Mouse (Mus musculus) activated CD4-positive, CD25-positive, alpha-beta regulatory T cell, adult 4 months (primary cell): ENCODE results near the gene Dgcr2. TPM values are rescaled to one million over a fixed set of nuclear protein-coding genes. Genes with fewer than 3 reads are reported as not detected.
A peak's percentile ranks its signal among the peaks of the same experiment; 100 is the strongest.

ENCODE experiments used
- ATAC-seq: one replicate; pipeline ENCODE4 v1.8.0; 2017
- polyA plus RNA-seq, 2 experiments: library from polyadenylated mRNA; unstranded; fragments of 100-300 nt; shearing (Covaris generic); gene quantifications; one replicate each; pipeline ENCODE4 v1.2.1; 2017

The Dgcr2 gene
- polyA plus RNA-seq, 2 experiments from 2014 or later: 17.6 to 20.8 TPM

- peak; percentile 100 for ATAC-seq
Measured at GRCm38 (mm10) chr16:17911052-17911595, 12.8 kb upstream of the Dgcr2 start, which contains the start of gene Ess2. Gene Ess2 (minus strand): TSS chr16:17911348.

DNA sequence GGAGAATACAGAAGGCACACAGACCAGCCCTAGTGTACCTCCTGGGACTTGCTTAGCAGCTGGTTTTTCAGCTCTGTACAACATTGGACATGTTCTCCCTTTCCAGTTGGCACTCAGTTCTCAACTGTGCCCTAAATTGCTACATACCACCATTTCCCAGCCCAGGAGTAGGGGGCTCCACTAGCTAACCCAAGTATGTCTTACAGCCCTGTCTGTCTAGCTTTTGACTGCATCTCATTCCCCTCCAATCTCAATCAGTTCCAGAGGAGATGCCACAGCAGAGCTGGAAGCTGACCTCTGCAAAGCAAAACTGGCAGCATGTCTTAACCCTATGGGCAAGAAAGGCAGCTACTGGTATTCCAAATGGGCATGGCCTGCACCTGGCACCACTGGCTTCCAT lies 2.3 kb downstream of the Dgcr2 start:
- ATAC-seq: no peak

DNA sequence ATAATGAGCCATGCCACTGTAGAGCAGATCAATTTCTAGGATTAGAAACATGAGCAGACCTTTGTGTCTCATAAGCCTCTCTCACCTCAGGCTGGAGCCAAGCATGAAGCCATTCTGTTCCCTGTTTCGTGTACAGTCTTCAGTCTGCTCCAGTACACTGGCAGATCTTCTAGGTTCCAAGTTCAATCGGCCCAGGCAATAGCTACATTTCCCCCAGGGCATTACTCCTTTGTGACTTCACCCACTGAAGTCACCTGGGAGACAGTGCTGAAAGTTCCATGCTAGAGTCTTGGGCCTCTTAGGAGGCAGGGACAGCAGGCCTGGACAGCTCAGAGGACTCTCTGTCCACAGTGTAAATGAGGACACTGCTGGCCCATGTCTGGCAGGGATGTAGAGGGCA lies 4.4 kb downstream of the Dgcr2 start, which contains the start of gene Tssk1:
Tssk1 (plus strand) TSS at position 301 of the 400 bp plus-strand sequence.
- no peak for ATAC-seq

DNA sequence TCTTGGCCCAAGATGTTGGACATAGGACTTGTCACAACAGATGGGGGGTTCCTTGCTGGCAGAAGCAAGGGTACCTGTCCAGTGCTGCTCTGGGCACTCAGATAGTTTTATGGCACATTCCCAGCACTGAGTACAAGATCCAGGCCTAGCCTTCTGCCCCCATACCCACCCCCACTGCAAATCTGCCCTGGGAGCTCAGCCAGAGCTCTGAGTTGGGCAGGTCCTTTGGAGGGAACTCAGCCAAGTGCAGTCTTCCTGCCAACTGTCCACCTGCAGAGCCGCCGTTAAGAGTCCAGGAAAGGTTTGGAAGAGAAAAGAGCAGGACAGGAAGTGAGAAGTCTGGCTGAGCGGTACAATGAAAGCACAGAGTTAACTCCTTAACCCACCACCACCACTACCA lies 5.8 kb downstream of the Dgcr2 start:
- ATAC-seq: no peak

- peak; percentile 93 for ATAC-seq
Measured at GRCm38 (mm10) chr16:17891567-17891959, 6.8 kb downstream of the Dgcr2 start, which contains the start of gene Gm20518. Gene Gm20518 (minus strand): TSS chr16:17891671.

- peak; percentile 44 for ATAC-seq
Measured at GRCm38 (mm10) chr16:17890917-17891566, 7.3 kb downstream of the Dgcr2 start.

DNA sequence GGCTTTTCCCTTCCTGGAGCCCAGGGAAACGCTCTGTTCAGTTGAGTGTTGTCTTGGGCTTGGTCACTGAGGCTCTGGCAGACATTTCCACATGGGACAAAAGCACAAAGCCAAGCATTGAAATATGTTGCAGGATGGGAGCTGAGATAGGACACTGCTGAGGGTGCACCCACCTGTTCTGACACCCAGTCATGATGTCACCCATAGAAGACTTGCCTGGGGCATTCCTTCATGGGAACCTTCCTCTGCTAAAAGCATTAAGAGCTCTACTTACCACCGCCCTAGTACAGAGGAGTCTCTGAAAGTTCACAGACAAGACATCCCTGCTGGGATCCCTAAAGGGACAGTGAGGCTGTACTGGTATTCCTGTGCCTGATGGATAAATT lies 8.0 kb downstream of the Dgcr2 start:
- ATAC-seq: no peak

- ATAC-seq: no peak
Measured at GRCm38 (mm10) chr16:17889689-17890341, 8.5 kb downstream of the Dgcr2 start.

GRCm38 (mm10) chr16:17884116-17884515 lies 14.2 kb downstream of the Dgcr2 start:
- ATAC-seq: no peak

DNA sequence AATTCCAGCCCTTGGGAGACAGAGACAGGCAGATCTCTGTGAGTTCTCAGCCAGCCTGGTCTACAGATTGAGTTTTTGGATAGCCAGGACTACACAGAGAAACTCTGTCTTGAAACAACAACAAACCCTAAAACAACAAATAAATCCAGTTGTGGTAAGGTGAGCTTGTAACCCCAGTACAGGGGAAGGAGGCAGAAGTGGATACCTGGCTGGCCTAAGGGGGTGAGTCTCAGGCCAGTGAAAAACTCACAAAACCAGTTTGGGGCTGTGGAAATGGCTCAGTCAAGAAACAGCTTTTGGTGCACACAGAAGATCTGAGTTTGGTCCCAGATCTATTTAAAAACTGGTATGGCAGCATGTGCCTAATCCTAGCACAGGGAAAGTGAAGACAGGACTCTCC lies 16.2 kb downstream of the Dgcr2 start:
- no peak for ATAC-seq

DNA sequence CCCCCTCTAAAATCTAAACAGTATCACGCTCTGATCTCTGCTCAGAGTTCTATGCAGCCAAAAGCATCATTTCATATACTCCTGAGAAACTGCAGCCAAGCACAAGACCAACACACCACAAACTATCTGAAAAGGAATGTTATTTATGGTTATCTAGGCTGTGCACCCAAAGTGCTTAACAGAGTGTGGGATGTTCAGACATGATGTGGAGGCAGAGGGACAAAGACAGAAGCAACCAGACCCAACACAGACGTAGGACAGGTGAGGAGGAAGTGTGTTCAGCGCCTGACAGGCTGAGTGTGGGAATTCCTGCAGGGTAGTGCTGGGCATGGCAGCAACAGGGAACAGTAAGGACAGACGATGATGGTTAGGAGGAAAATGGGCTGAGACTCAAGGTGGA lies 18.8 kb downstream of the Dgcr2 start:
- ATAC-seq: no peak

- no peak for ATAC-seq
Measured at GRCm38 (mm10) chr16:17876096-17876495, 22.3 kb downstream of the Dgcr2 start.

DNA sequence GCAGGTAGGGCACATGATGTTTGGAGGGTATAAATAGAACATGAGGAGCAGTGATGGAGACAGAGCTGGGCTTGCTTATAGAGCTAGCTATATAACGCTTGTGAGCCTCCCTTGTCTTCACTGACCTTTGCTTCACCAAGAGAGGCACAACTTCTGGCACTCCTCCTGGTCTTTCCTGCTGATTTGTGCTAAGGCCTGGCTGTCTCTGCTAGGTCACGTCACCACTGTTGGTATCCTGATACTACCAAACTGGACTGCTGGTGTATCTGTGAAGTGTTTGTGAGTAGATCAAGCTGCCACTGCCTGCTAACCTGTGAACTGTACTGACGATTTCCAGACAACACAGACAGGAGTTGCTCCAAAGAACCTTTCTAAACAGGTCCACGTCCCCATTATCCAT lies 23.2 kb downstream of the Dgcr2 start:
- no peak for ATAC-seq

GRCm38 (mm10) chr16:17872995-17873394 lies 25.4 kb downstream of the Dgcr2 start:
- ATAC-seq: no peak

DNA sequence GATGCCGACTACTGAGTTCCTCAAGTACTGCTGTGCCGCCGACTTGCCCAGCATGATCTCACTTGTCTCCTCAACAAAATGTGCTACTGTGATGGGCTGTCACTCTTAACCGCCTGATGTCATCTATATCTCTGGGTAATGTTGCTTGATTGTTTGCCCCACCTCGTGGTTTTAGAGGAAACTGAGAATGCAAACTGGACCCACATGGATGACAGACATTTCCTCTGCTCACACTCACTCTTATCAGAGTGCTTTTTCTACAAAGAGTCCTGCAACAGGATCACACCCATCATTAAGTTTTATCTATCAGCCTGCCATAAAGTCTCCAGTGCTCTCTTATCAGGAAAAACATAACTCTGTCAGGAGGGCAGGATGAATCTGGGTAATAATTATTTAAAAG lies 27.1 kb downstream of the Dgcr2 start:
- ATAC-seq: no peak

DNA sequence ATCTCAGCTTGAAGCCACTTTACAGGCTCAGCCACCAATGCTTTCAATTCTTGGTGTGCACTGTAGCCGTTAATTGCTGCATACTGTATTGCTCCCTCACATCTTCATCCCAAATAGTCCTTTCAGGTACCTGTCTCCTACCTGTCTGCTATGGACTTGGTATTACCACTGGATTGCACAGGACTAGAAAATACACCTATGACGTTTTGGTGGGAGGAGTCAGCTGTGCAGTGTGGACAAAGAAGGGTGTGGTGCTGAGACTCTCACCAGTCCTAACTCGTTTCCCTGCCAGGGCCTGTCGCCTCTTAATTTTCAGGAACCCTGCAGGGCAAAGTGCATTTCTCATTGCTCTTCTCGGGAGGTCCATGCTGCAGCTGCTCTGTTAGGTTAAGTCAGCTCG lies 32.6 kb downstream of the Dgcr2 start:
- no peak for ATAC-seq

GRCm38 (mm10) chr16:17865293-17865692 lies 33.1 kb downstream of the Dgcr2 start:
- no peak for ATAC-seq

GRCm38 (mm10) chr16:17858592-17858991 lies 39.8 kb downstream of the Dgcr2 start:
- ATAC-seq: peak; percentile 54

DNA sequence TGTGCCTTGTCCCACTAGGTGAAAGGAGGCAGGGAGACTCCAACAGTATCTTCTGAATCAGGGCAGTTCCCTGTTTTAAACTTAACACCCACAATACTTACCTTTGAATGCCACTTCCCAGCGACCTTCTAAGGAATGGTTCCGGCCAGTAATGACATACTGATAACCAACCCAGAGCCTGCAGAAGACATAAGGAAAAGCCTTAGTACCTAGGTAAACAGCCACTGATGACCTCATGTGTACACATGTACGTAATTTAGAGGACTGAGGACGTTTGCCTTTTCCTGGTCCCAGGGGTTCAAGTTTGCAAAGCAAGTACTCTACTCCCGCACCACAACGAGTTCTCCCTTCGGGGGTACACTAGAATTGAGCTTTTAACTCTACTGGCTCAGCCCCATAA lies 41.2 kb downstream of the Dgcr2 start:
- ATAC-seq: no peak

DNA sequence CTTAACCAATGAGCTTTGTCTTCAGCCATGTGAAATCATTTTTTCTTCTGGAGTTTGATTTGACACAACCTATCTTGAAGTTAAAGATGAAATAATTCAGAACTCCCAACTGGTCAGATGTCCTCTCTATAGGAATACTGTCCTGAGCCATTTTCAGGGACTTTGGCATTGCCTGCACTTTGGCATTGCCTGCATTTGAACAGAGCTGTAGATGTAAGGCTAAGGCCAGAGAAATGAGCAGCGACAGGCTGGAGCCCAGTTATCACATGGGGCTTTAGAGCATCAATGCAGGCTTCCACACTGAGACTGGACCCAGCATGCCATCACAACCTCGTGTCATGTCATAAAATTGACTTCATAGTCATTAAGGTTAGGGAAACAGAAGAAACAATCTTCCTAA lies 45.1 kb downstream of the Dgcr2 start:
- no peak for ATAC-seq

DNA sequence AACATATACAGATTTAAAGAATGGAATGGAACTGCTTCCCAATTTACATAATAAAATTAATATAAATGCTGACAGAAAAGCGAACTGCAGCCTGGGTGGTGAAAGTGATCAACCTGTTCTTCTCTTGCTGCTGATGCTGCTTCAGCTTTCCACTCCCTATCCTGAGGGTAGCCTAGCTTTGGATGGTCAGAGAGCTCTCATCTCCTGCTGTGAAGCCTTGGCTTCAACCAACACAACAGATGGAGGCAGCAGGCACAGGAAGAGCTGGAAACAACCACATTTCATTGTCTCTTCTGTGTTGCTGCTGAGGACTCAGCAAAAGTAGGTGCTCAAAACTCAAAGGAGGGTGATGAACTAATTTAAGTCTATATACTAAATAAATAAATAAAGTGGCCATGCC lies 46.5 kb downstream of the Dgcr2 start:
- ATAC-seq: no peak

DNA sequence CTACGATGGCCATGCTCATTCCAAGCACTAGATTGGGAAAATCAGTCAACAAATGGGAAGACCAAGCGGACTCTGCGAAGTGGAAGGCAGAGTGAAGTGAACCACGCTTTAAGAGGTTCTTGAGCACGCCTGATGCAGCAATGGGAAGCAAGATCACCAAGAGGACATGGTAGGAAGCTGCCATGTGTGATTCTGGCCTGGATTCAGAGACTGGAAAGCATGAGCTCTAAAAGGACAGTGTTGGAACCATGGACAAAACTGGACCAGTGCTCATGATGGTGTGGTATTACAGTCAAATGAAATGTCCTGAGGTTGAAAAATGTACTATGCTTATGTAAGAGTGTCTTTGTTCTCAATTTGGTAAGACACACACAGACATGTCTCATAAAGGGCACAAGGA lies 47.0 kb downstream of the Dgcr2 start:
- ATAC-seq: no peak

DNA sequence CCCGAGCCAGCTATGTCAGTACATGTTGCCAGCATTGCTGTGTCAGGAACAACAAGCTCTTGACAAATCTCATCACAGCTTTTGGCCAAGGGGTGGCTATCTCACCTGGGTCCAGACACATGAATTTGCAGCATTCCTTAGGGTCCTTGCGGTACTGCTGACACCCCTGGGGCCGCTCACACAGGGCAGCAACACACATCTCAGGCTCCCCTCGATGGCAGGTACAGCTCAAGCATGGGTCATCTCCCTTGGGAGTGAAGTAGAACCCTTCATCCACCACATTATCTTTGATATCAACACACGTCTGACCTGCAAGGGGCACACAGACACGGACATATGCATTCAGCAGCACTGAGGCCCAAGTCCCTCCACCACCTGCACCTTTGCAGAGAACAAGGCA lies 48.9 kb downstream of the Dgcr2 start:
- ATAC-seq: no peak

DNA sequence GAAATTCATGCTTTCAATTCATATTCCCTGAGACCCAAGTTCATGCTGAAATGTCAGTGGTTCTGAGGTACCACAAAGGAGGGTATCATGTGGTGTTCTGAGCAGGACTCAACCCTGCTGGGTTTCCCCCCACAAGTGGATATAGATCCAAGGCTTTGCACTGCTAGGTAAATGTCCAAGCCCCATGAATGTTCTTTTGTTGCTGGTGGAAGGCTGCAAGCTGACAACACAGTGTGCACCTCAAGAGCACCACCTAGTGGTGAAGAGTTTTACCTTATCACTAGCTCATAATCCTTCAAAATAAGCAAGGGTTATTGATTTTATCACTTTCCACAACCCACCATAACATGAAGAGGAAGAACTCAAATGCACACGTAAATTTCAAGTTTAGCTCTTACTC lies 49.4 kb downstream of the Dgcr2 start:
- no peak for ATAC-seq
